Mouse (Mus musculus): ENCODE measurements around the gene Smagp.

DNA sequence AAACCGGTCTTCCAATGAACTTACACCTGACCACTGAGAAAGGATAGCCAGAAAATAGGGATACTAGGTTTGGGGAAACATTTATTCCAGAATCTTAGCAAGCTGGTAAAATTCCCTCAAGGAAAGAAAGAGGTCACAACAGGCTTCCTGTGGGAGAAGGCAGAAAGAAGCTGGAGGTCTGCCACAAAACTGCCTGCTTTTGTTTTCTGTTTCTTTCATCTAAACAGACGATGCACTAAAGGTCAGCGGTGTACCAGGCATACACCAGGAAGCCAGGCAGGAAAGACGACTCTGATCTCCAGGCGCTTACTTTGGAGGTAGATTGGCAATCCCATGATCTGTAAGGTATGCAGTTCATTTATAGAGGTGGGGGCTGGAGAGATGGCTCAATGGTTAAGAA, 34.1 kb upstream of the Smagp start:
- TF ChIP-seq CTCF (IDR thresholded peaks at IDR 0.05; ENCODE audit: insufficient read depth, low read depth, low read length) (no peak), POLR2A (IDR thresholded peaks at IDR 0.05; ENCODE audit: insufficient read depth, low read depth, low read length) (no peak)

Data from olfactory bulb, adult 2 months (tissue).